Mouse (Mus musculus) lung, adult 2 months (tissue): ENCODE data around the gene Timp3.

Experiments
- CTCF ChIP-seq: fragments of 200-500 bp; IDR thresholded peaks from 2 replicates; pipeline ENCODE4 v1.5.1; 2011; ENCODE audit warnings: mild to moderate bottlenecking, low read length, control low read depth; ENCODE audit not compliant: insufficient read depth
- POLR2A ChIP-seq: fragments of 200-500 bp; IDR thresholded peaks from 2 replicates; pipeline ENCODE4 v1.6.1; 2011; ENCODE audit warnings: low read depth, mild to moderate bottlenecking, control low read depth, low read length, borderline replicate concordance; ENCODE audit errors: extremely low read depth

DNA sequence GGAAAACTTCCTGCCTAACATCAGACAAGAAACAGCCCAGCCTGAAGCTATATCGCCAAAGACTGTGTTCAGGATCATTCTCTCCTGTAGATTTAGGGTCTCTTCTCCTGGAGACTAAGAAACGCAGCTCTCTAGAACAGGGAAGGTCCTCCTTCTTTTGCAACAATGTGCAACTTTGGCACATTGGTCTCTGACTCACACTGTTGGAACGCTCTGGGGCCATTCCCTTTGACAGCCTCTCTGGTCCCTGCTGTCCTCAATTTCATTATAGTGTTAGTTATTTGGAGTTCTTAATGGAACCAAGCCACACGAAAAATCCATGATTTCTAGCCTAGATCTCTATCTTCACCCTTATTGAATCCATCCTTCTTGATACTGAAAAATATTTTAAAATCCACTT lies 7.1 kb downstream of the Timp3 start:
- TF ChIP-seq CTCF (no peak), POLR2A (no peak)
